Mouse (Mus musculus): ENCODE results near the gene Cyb5rl.

The Cyb5rl gene

GRCm38 (mm10) chr4:107061560-107061959 is 5.2 kb upstream of the Cyb5rl start:
- in situ Hi-C loops (cut with MboI, MseI) = loop anchor here (10.0 kb wide), 2 partner anchors 227 to 757 kb away; no protein-coding TSS in a partner anchor

DNA sequence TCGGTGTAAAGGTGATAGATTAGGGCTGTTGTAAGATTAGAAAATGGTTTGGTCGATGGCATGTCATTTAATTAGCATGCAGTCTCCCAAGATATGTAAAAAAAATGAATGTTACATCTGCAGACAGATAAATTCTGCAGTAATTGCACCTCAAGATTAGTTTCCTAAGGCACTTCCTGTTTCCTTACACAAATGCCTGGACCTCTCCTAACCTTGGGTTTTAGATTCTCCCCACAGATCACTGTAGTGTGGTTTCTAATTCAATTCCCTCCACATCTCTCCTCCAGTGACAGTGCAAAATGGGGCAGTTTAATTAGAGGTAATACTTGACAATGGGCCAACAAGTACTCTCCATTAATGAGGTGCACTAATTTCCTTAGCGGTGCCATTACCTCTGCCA is 3.6 kb upstream of the Cyb5rl start:
- in situ Hi-C loops (cut with MboI, MseI) = loop anchor here (10.0 kb wide), 2 partner anchors 228 to 758 kb away; no protein-coding TSS in a partner anchor

- in situ Hi-C loops (cut with MboI, MseI) = loop anchor here (10.0 kb wide), 2 partner anchors 230 to 760 kb away; no protein-coding TSS in a partner anchor
Observed at GRCm38 (mm10) chr4:107064394-107065098, 2.2 kb upstream of the Cyb5rl start.

DNA sequence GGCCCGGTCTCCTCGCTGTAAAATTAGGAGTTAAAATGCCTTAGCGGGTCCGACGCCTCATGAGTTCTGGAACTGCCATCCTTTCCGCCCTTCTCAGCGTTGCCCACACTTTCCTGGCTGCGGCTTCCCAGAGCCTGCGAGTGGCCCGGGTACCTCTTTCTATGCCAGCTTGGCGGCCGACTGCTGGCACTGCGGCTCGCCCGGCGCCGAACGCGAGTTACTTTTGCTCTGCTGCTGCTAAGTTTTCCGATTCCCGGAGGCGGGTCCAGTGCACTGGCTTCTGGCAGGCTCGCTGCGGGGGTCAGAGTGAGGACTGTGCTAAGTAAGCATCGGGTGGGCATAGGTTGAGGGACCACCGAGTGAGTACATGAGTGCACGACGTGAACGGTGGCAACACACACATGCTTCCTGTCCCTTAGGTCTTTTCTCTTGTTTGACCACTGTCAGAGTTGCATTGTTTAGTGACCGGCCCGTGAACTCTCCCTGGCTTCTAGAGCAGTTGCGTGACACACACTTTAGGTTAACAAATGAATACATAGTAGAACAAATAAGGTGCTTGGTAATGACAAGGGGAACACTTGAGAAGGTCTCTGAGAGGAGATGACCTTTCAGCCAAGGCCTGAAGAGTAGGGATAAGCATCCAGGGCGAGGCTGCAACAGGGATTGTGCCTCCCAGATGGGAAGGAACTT is 508 bp downstream of the Cyb5rl start:
- in situ Hi-C loops (cut with MboI, MseI) = loop anchor here (10.0 kb wide), 2 partner anchors 232 to 762 kb away; no protein-coding TSS in a partner anchor

- in situ Hi-C loops (cut with MboI, MseI) = no loop called here
Observed at GRCm38 (mm10) chr4:107072343-107072742, 5.6 kb downstream of the Cyb5rl start.

GRCm38 (mm10) chr4:107075456-107075855 is 8.7 kb downstream of the Cyb5rl start:
- in situ Hi-C loops (cut with MboI, MseI) = no loop called here

DNA sequence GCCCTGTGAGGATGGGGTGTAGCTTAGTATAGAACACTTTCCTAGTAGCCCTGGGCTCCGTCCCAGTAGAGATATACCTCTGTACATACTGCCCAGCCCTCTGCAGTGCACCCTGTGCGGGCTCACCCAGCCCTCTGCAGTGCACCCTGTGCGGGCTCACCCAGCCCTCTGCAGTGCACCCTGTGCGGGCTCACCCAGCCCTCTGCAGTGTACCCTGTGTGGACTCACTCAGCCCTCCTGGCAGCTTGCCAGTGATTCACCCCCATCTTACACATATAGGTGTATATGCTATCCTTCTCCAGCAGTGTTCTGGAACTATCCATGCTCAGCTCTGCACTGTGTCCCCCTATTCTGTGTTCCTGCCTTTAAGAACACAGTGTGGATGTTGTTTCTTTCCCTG is 12.1 kb downstream of the Cyb5rl start:
- in situ Hi-C loops (cut with MboI, MseI) = no loop called here

DNA sequence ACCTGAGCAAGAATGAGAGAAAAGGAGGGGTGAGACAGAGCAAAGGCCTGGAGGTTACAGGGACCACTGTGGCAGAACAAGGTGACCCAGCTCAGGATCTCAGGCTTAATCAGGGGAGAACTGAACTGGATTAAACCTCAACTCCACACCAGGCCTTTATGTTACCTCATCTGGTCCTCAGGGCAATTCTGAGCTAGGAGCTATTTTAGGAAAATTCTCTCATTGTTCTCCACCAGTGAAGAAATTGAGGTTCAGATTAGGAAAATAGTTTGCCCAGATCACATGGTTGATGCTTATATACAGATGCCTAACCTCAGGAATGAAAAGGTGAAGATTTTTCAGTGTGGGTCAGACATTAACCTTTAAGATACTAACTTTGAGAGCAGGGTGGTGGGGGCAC is 12.9 kb downstream of the Cyb5rl start:
- in situ Hi-C loops (cut with MboI, MseI) = no loop called here

DNA sequence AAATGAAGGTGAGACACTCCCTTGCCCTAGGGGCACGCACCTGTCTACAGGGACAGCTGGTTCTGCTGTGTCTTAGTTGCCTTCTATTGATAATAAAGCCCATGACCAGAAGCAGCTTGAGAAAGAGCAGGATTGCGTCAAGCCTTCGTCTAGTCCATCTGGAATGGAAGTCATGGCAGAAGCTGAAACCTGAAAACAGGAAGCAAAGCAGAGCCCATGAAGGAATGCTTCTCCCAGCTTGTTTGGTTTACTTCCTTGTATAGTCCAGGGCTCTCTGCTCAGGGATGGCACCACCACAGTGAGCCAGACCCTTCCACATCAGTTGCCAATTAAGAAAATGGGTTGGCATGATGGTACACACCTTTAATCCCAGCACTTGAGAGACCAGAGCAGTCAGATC is 15.4 kb downstream of the Cyb5rl start:
- in situ Hi-C loops (cut with MboI, MseI) = no loop called here

GRCm38 (mm10) chr4:107083126-107083525 is 16.3 kb downstream of the Cyb5rl start:
- in situ Hi-C loops (cut with MboI, MseI) = no loop called here

DNA sequence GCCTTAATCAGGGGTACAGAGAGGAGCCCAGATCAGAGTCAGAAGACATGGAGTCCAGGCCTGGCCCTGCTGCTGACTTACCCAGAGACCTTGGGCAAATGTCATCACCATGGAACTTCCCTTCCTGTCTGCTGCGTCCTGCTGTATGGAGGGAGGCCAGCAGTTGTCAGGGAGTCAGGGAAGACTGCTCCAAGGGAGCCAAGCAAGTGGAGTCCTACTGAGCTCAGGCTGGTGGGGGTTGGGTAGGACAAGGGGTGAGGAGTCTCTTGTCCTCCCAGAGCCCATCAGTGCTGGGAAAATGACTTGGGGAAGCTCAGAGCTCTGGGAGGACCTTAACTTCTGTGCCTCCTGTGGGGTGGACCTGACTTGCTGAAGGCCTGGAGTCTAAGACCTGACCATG is 17.6 kb downstream of the Cyb5rl start:
- in situ Hi-C loops (cut with MboI, MseI) = no loop called here

DNA sequence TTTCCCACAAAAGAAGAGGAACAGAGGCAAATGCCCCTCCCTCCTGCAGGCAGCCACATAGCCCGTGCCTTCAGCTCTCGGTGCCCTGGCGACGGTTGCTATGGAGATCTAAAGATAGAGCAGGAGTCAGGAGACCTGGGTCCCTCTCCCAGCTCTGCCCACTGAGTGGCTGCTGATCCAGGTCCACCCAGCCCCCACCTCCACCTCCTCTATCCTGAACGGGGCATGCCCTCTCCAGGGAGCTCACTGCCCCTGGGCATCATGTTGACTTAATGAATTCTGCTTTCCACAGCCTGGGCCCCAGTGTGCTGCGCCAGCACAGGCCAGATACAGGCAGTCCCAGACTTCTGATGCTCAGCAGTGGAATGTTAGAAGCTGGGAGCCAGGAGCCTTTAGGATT is 18.1 kb downstream of the Cyb5rl start:
- in situ Hi-C loops (cut with MboI, MseI) = no loop called here

DNA sequence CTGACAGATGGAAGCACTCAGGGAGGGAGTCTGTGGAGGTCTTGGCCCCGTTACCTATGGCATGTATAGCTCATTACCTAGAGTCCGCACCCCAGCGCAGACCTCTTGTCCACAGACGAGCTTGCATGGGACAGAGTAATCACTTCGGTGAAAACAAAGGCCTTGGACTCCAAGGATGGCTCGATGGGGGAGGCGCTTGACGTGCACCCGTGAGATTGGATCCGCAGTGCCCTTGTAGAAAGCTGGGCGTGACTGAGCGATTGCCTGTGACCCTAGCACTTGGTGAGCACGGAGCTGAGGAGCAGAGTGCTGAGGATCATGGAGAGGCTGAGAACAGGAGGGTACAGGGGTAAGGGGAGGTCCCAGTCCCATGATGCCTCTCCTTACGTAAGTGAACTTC is 24.9 kb downstream of the Cyb5rl start:
- in situ Hi-C loops (cut with MboI, MseI) = no loop called here

- in situ Hi-C loops (cut with MboI, MseI) = no loop called here
Observed at GRCm38 (mm10) chr4:107094484-107095187, 27.8 kb downstream of the Cyb5rl start.

DNA sequence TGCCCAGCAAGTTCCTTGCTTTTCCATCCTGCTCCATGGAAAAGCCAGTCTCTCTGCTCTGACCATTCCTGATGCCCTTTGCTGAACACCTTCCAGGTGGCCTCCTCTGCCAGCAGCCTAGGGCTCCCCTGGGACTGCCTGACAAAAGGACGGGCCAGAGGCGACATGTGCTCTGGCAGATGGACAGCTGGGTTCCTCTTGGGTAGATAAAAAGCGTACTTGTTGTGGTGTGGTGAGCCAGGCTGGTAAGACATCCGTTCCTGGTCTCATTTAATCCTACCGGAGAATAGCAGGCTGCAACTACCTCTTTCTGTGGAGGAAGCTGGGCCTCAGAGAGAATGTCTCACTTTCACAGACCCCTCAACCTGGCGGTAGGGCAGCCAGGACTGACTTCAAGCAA is 29.3 kb downstream of the Cyb5rl start:
- in situ Hi-C loops (cut with MboI, MseI) = no loop called here

GRCm38 (mm10) chr4:107096841-107097373 is 30.1 kb downstream of the Cyb5rl start, which contains the start of gene Cdcp2:
Gene Cdcp2 (plus strand): TSS chr4:107096891.
- in situ Hi-C loops (cut with MboI, MseI) = no loop called here

- in situ Hi-C loops (cut with MboI, MseI) = no loop called here
Observed at GRCm38 (mm10) chr4:107097871-107098270, 31.1 kb downstream of the Cyb5rl start.

GRCm38 (mm10) chr4:107098375-107098774 is 31.6 kb downstream of the Cyb5rl start:
- in situ Hi-C loops (cut with MboI, MseI) = no loop called here

DNA sequence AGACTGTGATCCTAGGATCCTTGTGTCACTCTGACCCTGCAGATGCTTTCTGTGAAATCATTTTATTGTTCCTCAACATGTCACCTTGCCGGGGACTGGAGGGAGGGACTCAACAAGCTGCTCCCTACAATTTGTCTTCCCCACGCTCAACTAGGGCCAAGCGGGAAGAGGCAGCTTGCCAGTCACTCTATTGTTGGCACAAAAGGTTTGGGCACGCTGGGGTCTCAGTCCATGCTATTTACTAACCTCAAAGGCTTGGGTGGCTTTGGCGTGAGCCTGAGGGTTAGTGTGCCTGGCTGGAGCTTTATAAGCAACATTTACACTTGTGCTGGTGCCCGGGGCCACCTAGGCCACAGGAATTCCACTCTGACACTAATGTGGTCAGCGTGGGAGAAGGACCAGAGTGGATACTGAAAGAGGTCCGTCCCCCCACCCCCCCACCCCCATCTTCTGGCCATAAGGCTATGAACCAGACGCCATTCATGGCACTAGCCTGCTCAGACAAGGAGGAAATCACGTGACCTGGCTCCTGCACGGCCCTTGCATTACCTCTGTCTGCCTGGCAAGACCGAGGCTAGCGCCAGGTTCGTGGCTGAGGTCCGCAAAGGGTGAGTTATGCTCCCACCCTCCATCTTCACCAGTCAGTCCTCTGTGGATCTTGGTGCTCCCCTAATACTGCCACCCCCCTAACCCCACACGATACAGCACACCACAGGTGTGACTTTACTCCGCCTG is 32.2 kb downstream of the Cyb5rl start:
- in situ Hi-C loops (cut with MboI, MseI) = no loop called here

DNA sequence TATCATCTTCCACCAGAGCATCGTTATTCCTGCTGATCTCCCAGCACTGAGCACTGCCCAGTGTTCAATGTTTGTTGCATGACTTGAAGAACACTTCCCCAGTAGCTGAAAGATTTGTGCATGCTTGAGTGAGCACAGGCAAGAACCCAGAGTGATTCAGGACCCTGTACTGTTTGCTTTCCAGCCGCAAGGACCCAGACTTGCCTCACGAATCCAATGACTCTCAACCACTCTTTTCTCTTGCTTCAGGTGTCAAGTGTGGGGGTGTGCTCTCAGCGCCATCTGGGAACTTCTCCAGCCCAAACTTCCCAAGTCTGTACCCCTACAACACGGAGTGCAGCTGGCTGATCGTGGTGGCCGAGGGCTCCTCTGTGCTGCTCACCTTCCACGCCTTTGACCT is 35.4 kb downstream of the Cyb5rl start:
- in situ Hi-C loops (cut with MboI, MseI) = no loop called here

GRCm38 (mm10) chr4:107106777-107107176 is 40.0 kb downstream of the Cyb5rl start:
- in situ Hi-C loops (cut with MboI, MseI) = no loop called here
